Mouse (Mus musculus): ENCODE measurements around the gene Snrpd2. TPM values are rescaled to one million over a fixed set of nuclear protein-coding genes. Genes with fewer than 3 reads are reported as not detected.

Snrpd2 gene
- polyA plus RNA-seq, 1 experiment from 2014 or later, result 110 TPM

DNA sequence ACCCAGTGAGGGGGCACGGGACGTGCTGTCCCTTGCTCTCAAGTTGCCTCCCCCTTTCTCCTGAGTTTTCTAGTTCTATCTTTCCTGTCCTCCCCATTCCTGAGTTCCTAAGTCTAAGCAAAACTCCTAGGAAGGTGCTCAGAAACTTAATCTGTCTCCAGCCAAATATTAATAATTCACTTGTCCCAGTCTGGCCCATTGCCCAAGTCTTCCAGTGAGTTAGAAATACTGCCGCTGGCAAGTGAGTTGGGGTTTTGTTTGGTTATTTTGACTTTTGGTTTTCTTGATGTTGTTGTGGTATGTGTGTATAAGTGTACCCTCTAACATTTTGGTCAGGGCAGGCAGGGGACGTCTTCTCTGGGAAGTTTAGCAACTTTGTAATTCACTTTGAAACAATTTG lies 27.8 kb upstream of the Snrpd2 start:
- no peak overlapping the region for H3K27ac ChIP-seq (ENCODE audit: low read depth, low read length)
- H3K9me3 ChIP-seq (ENCODE audit: control insufficient read depth, low read length), result no peaks in the 10 kb centered on the region
- no peak for ATAC-seq
- no peak overlapping the region for H3K4me3 ChIP-seq (ENCODE audit: low read length)
- WGBS, result 91% methylated on average over 4 of the region's 4 CpGs
- H3K4me1 ChIP-seq (ENCODE audit: control insufficient read depth, insufficient read depth, low read depth, low read length), result peaks cover 20% of the 10 kb centered on the region
- H3K36me3 ChIP-seq (ENCODE audit: control insufficient read depth, insufficient read depth, low read length), result no peaks in the 10 kb centered on the region
- no peaks in the 10 kb centered on the region for H3K27me3 ChIP-seq (replicated peaks; ENCODE audit: control insufficient read depth, insufficient read depth, low read length)
- no peak overlapping the region for H3K4me2 ChIP-seq (ENCODE audit: low read length)
- H3K9ac ChIP-seq (ENCODE audit: low read depth, low read length), result no peak overlapping the region

DNA sequence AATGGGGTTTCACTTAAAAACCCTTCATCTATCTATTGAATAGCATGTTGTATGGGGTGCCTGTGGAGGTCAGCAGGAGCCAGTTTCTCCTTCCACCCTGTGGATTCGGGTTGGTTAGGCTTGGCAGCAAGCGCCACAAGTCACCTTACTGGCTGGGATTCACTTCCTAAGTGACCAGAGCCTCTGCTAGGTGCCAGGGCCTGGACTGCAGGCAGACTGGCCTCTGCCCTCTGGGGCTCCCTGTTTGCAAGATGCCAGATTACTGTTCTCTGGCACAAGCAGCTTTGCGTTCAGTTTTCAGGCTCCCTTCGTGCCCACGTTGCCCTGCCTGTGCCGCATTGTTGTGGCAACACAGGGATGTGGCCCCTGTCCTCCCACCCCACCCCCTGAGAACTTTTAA lies 24.8 kb upstream of the Snrpd2 start:
- Histone ChIP-seq H3K9ac (ENCODE audit: low read depth, low read length) (no peak overlapping the region), H3K4me1 (ENCODE audit: control insufficient read depth, insufficient read depth, low read depth, low read length) (peaks cover 13% of the 10 kb centered on the region), H3K27me3 (replicated peaks; ENCODE audit: control insufficient read depth, insufficient read depth, low read length) (no peaks in the 10 kb centered on the region), H3K36me3 (ENCODE audit: control insufficient read depth, insufficient read depth, low read length) (no peaks in the 10 kb centered on the region), H3K9me3 (ENCODE audit: control insufficient read depth, low read length) (no peaks in the 10 kb centered on the region), H3K27ac (ENCODE audit: low read depth, low read length) (no peak overlapping the region), H3K4me3 (ENCODE audit: low read length) (no peak overlapping the region), H3K4me2 (ENCODE audit: low read length) (no peak overlapping the region)
- ATAC-seq, result no peak
- whole genome bisulfite sequencing, result 87% methylated on average over 6 of the region's 6 CpGs

DNA sequence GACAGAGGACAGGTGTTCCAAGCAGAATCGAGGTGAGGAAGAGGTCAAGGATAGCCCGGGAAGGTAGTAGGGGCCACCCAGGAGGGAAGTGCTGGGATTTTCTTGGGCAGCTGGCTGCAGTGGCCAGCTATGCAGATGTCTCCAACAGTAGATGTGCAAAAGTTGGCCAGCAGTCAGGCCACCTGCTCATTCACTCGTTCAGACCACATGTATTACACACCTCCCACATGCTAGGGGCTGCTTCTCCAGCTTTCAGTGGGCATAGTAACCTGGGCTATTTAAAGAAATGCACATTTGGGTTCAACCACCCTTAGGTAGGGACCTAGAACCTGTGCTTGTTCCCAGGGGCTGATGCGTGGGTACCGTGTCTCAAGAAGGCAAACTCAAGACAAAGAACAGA lies 21.8 kb upstream of the Snrpd2 start:
- Histone ChIP-seq H3K27ac (ENCODE audit: low read depth, low read length) (no peak overlapping the region), H3K36me3 (ENCODE audit: control insufficient read depth, insufficient read depth, low read length) (no peaks in the 10 kb centered on the region)
- WGBS, result 92% methylated on average over 5 of the region's 5 CpGs

DNA sequence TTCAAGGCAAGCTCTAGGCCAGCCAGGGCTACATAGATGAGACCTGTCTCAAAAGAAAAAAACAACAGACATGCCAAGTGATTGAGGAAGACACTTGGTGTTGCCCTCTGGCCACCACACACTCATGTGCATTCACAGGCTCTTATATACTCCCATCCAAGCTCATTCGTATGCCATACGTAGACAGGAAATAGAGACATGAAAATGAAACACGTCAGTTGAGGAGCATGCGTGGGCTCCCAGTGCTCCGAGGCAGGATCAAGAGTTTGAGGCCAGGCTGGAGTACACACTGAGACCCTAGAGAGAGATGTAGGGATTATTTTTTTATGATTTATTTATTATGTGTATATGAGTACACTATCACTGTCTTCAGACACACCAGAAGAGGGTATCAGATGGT lies 20.1 kb upstream of the Snrpd2 start:
- Histone ChIP-seq H3K4me1 (ENCODE audit: control insufficient read depth, insufficient read depth, low read depth, low read length) (peaks cover 4% of the 10 kb centered on the region; the same call in 1 of the 2 replicates), H3K36me3 (ENCODE audit: control insufficient read depth, insufficient read depth, low read length) (no peaks in the 10 kb centered on the region), H3K4me2 (ENCODE audit: low read length) (no peak overlapping the region), H3K9me3 (ENCODE audit: control insufficient read depth, low read length) (no peaks in the 10 kb centered on the region), H3K27ac (ENCODE audit: low read depth, low read length) (no peak overlapping the region), H3K4me3 (ENCODE audit: low read length) (no peak overlapping the region), H3K27me3 (replicated peaks; ENCODE audit: control insufficient read depth, insufficient read depth, low read length) (no peaks in the 10 kb centered on the region), H3K9ac (ENCODE audit: low read depth, low read length) (0 out of 2 replicates have a peak overlapping the region, but pooled peaks have one; percentile 11)
- no peak for ATAC-seq
- WGBS, result 94% methylated on average over 5 of the region's 5 CpGs

More for the DNA sequence above, 21.8 kb upstream of the Snrpd2 start:
- Histone ChIP-seq H3K27me3 (replicated peaks; ENCODE audit: control insufficient read depth, insufficient read depth, low read length) (no peaks in the 10 kb centered on the region), H3K4me2 (ENCODE audit: low read length) (no peak overlapping the region), H3K9ac (ENCODE audit: low read depth, low read length) (no peak overlapping the region), H3K4me1 (ENCODE audit: control insufficient read depth, insufficient read depth, low read depth, low read length) (peaks cover 4% of the 10 kb centered on the region; the same call in 1 of the 2 replicates), H3K9me3 (ENCODE audit: control insufficient read depth, low read length) (no peaks in the 10 kb centered on the region), H3K4me3 (ENCODE audit: low read length) (no peak overlapping the region)
- no peak for ATAC-seq

DNA sequence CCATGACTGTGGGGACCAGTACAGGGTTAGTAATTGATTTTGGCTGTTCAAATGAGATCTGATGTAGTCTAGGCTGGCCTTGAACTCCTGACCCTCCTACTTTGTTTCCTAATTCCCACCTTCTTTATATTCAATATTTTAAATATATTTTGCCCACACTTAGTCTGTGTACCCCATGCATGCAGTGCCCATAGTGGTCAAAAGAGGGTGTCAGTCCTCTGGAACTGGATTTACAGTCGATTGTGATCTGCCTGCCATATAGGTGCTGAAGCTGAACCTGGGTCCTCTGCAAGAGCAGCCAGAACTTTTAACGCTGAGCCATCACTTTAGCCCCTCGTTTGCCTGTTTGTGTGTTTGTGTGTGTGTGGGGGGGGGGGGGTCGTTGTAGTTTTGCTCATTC lies 18.9 kb upstream of the Snrpd2 start:
- H3K9me3 ChIP-seq (ENCODE audit: control insufficient read depth, low read length), result no peaks in the 10 kb centered on the region
- H3K36me3 ChIP-seq (ENCODE audit: control insufficient read depth, insufficient read depth, low read length), result peaks cover 3% of the 10 kb centered on the region; the same call in 1 of the 2 replicates
- H3K4me3 ChIP-seq (ENCODE audit: low read length), result peak overlapping the region; percentile 51
- peak overlapping the region; percentile 50 for H3K9ac ChIP-seq (ENCODE audit: low read depth, low read length)
- H3K4me1 ChIP-seq (ENCODE audit: control insufficient read depth, insufficient read depth, low read depth, low read length), result peaks cover 4% of the 10 kb centered on the region; the same call in 1 of the 2 replicates
- peak overlapping the region; percentile 64 for H3K4me2 ChIP-seq (ENCODE audit: low read length)
- WGBS, result 42% methylated on average over 4 of the region's 4 CpGs
- peak overlapping the region; percentile 76 for H3K27ac ChIP-seq (ENCODE audit: low read depth, low read length)
- ATAC-seq, result no peak
- H3K27me3 ChIP-seq (replicated peaks; ENCODE audit: control insufficient read depth, insufficient read depth, low read length), result no peaks in the 10 kb centered on the region

DNA sequence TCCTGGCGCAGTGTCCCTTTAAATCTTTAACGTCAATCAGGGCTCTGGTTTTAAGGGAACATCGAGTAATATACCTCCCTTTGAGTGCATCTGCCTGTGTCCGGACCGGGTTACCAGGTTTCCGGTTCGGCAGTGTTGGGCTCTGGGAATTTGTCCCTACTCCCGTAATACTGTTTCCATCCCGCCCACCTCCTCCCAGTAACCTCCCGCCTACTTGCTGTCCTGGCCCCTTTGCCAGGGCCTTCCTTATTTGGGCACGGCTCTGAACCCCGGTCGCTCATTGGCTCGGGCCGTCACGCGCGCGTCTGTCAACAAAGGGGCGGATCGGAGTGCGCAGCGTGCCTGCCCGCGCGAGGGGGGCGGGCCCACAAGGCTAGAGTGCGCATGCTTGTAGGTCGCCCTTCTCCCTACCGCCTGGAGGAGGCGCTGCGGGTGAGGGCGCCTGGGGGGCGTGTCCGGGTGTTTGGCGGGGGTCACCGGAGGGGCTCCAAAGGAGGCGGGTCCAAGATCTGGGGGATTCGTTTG lies 18.1 kb upstream of the Snrpd2 start:
- ATAC-seq, result peak; percentile 99

DNA sequence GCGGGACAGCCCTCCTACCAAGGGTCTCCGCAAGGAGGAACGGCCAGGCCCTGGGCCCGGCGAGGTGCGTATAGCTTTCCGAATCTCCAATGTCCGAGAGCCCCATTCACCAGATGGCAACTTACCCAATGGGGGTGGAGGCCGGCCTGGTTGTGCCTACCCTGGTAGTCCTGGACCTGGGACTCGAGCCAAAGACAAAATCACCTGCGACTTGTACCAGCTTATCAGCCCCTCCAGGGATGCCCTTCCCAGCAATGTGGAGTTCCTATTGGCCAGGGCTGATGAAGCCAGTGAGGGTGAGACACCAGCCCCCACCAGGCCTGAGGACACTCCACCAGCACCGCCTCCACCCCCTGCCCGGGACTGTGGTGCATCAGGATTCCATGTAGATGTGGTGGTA lies 13.4 kb upstream of the Snrpd2 start:
- H3K4me1 ChIP-seq (ENCODE audit: control insufficient read depth, insufficient read depth, low read depth, low read length), result no peaks in the 10 kb centered on the region; the same call in 1 of the 2 replicates
- WGBS, result 95% methylated on average over 13 of the region's 13 CpGs
- no peak overlapping the region for H3K27ac ChIP-seq (ENCODE audit: low read depth, low read length)
- H3K4me3 ChIP-seq (ENCODE audit: low read length), result no peak overlapping the region
- peaks cover 25% of the 10 kb centered on the region for H3K36me3 ChIP-seq (ENCODE audit: control insufficient read depth, insufficient read depth, low read length)
- H3K4me2 ChIP-seq (ENCODE audit: low read length), result no peak overlapping the region
- no peaks in the 10 kb centered on the region for H3K9me3 ChIP-seq (ENCODE audit: control insufficient read depth, low read length)
- no peaks in the 10 kb centered on the region for H3K27me3 ChIP-seq (replicated peaks; ENCODE audit: control insufficient read depth, insufficient read depth, low read length)
- no peak for ATAC-seq
- no peak overlapping the region for H3K9ac ChIP-seq (ENCODE audit: low read depth, low read length)

More for the DNA sequence above, 18.1 kb upstream of the Snrpd2 start:
- Histone ChIP-seq H3K36me3 (ENCODE audit: control insufficient read depth, insufficient read depth, low read length) (peaks cover 10% of the 10 kb centered on the region), H3K9me3 (ENCODE audit: control insufficient read depth, low read length) (no peaks in the 10 kb centered on the region), H3K9ac (ENCODE audit: low read depth, low read length) (peak overlapping the region; percentile 65), H3K4me3 (ENCODE audit: low read length) (peak overlapping the region; percentile 51), H3K27ac (ENCODE audit: low read depth, low read length) (peak overlapping the region; percentile 78), H3K4me1 (ENCODE audit: control insufficient read depth, insufficient read depth, low read depth, low read length) (peaks cover 4% of the 10 kb centered on the region; the same call in 1 of the 2 replicates), H3K4me2 (ENCODE audit: low read length) (peak overlapping the region; percentile 64), H3K27me3 (replicated peaks; ENCODE audit: control insufficient read depth, insufficient read depth, low read length) (no peaks in the 10 kb centered on the region)
- WGBS, result under 1% methylated on average over 39 of the region's 39 CpGs

DNA sequence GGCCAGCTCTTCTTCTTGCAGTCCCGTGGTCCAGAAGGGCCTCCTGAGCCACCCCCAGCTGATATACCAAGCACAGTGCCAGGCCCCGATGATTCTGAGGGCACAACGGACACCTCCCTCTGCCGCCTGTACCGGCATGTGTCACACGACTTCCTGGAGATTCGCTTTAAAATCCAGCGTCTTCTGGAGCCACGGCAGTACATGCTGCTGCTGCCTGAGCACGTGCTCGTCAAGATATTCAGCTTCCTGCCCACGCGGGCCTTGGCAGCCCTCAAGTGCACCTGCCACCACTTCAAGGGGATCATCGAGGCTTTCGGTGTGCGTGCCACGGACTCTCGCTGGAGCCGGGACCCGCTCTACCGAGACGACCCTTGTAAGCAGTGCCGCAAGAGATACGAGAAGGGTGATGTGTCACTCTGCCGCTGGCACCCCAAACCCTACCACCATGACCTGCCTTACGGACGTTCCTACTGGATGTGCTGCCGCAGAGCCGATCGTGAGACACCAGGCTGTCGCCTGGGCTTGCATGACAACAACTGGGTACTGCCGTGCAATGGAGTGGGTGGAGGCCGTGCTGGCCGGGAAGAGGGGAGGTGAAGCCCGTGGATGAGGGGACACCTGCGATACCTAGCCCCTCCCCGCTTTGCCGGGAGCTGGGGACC lies 12.7 kb upstream of the Snrpd2 start:
- Histone ChIP-seq H3K27me3 (replicated peaks; ENCODE audit: control insufficient read depth, insufficient read depth, low read length) (no peaks in the 10 kb centered on the region), H3K9me3 (ENCODE audit: control insufficient read depth, low read length) (no peaks in the 10 kb centered on the region), H3K9ac (ENCODE audit: low read depth, low read length) (no peak overlapping the region), H3K4me3 (ENCODE audit: low read length) (no peak overlapping the region), H3K4me2 (ENCODE audit: low read length) (no peak overlapping the region), H3K27ac (ENCODE audit: low read depth, low read length) (no peak overlapping the region), H3K4me1 (ENCODE audit: control insufficient read depth, insufficient read depth, low read depth, low read length) (no peaks in the 10 kb centered on the region; the same call in 1 of the 2 replicates), H3K36me3 (ENCODE audit: control insufficient read depth, insufficient read depth, low read length) (peaks cover 26% of the 10 kb centered on the region)
- WGBS, result 91% methylated on average over 38 of the region's 38 CpGs
- no peak for ATAC-seq

DNA sequence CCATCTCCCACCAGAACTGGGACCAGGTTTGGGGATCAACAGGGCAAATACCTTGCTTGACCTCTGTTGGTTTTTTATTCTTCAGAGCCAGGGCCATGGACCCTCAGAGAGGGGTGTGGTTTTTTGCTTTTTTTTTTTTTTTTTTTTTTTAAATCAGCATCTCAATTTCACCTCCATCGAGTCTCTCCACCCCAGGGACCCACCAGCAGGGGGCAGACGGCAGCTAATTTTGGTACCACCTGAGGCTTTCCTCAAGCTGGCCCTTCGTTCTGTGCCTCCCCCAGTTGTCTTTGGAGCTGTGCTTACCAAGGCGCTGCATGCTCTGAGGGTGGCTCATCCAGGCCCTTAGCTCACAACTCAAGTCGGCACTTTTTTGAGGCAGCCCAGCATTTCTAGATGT lies 12.1 kb upstream of the Snrpd2 start:
- Histone ChIP-seq H3K27me3 (replicated peaks; ENCODE audit: control insufficient read depth, insufficient read depth, low read length) (no peaks in the 10 kb centered on the region), H3K4me3 (ENCODE audit: low read length) (no peak overlapping the region), H3K4me1 (ENCODE audit: control insufficient read depth, insufficient read depth, low read depth, low read length) (no peaks in the 10 kb centered on the region), H3K36me3 (ENCODE audit: control insufficient read depth, insufficient read depth, low read length) (peaks cover 26% of the 10 kb centered on the region), H3K9me3 (ENCODE audit: control insufficient read depth, low read length) (no peaks in the 10 kb centered on the region), H3K4me2 (ENCODE audit: low read length) (no peak overlapping the region), H3K9ac (ENCODE audit: low read depth, low read length) (no peak overlapping the region), H3K27ac (ENCODE audit: low read depth, low read length) (no peak overlapping the region)
- whole genome bisulfite sequencing, result 52% methylated on average over 5 of the region's 5 CpGs
- no peak for ATAC-seq
